Mouse (Mus musculus) heart, postnatal 36 days (tissue): ENCODE results near the gene Syngr1. TPM values are rescaled to one million over a fixed set of nuclear protein-coding genes. Genes with fewer than 3 reads are reported as not detected.

Experiments used
- DNase-seq, 2 experiments: peaks; one replicate each; pipeline ENCODE4 v3.0.0; 2021 to 2022
- intact Hi-C: fragments of 180-260 bp; cut with DNase I; formaldehyde crosslinking; loops from one replicate; pipeline ENCODE4 v1.15.1; 2025
- total RNA-seq, 2 experiments: library from RNA; stranded (reverse); gene quantifications; 2 replicates each; pipeline ENCODE4 v1.2.3; 2021

The Syngr1 gene
- total RNA-seq, 2 experiments from 2014 or later = 81.8 to 90.5 TPM

GRCm38 (mm10) chr15:80137945-80138791 is 47.0 kb downstream of the Syngr1 start:
- DNase-seq = no peak
- intact Hi-C loops = no loop called here

- intact Hi-C loops = no loop called here
- DNase-seq = no peak
Observed at GRCm38 (mm10) chr15:80140302-80140701, 49.2 kb downstream of the Syngr1 start.

- intact Hi-C loops = no loop called here
- DNase-seq = no peak
Observed at GRCm38 (mm10) chr15:80140878-80141277, 49.7 kb downstream of the Syngr1 start.

- intact Hi-C loops = no loop called here
- no peak for DNase-seq
Observed at GRCm38 (mm10) chr15:80142130-80142529, 51.0 kb downstream of the Syngr1 start.

GRCm38 (mm10) chr15:80143760-80144159 is 52.6 kb downstream of the Syngr1 start:
- no peak for DNase-seq
- intact Hi-C loops = no loop called here

GRCm38 (mm10) chr15:80145397-80145796 is 54.3 kb downstream of the Syngr1 start:
- intact Hi-C loops = no loop called here

GRCm38 (mm10) chr15:80146153-80146552 is 55.0 kb downstream of the Syngr1 start:
- no peak for DNase-seq
- intact Hi-C loops = no loop called here

More at GRCm38 (mm10) chr15:80145397-80145796, 54.3 kb downstream of the Syngr1 start:
- no peak for DNase-seq

- intact Hi-C loops = no loop called here
Observed at GRCm38 (mm10) chr15:80147090-80147489, 56.0 kb downstream of the Syngr1 start.

GRCm38 (mm10) chr15:80147511-80147910 is 56.4 kb downstream of the Syngr1 start:
- no peak for DNase-seq
- intact Hi-C loops = no loop called here

More at GRCm38 (mm10) chr15:80147090-80147489, 56.0 kb downstream of the Syngr1 start:
- no peak for DNase-seq

- intact Hi-C loops = no loop called here
- DNase-seq = no peak
Observed at GRCm38 (mm10) chr15:80148565-80148964, 57.4 kb downstream of the Syngr1 start.

- no peak for DNase-seq
- intact Hi-C loops = no loop called here
Observed at GRCm38 (mm10) chr15:80149517-80149916, 58.4 kb downstream of the Syngr1 start.

GRCm38 (mm10) chr15:80152663-80153062 is 61.5 kb downstream of the Syngr1 start:
- intact Hi-C loops = no loop called here
- peak in 1 of 2 experiments; percentile 45 for DNase-seq

GRCm38 (mm10) chr15:80153757-80154156 is 62.6 kb downstream of the Syngr1 start:
- no peak for DNase-seq
- intact Hi-C loops = no loop called here

- intact Hi-C loops = no loop called here
- DNase-seq = no peak
Observed at GRCm38 (mm10) chr15:80155707-80156106, 64.6 kb downstream of the Syngr1 start.

GRCm38 (mm10) chr15:80157197-80157943 is 66.2 kb downstream of the Syngr1 start:
- intact Hi-C loops = no loop called here

GRCm38 (mm10) chr15:80158001-80158706 is 67.0 kb downstream of the Syngr1 start:
- DNase-seq = no peak
- intact Hi-C loops = no loop called here

More at GRCm38 (mm10) chr15:80157197-80157943, 66.2 kb downstream of the Syngr1 start:
- no peak for DNase-seq

GRCm38 (mm10) chr15:80158707-80159090 is 67.6 kb downstream of the Syngr1 start:
- intact Hi-C loops = no loop called here

GRCm38 (mm10) chr15:80159286-80159901 is 68.3 kb downstream of the Syngr1 start:
- DNase-seq = no peak
- intact Hi-C loops = no loop called here

More at GRCm38 (mm10) chr15:80158707-80159090, 67.6 kb downstream of the Syngr1 start:
- no peak for DNase-seq

GRCm38 (mm10) chr15:80160223-80160622 is 69.1 kb downstream of the Syngr1 start:
- DNase-seq = no peak
- intact Hi-C loops = no loop called here

GRCm38 (mm10) chr15:80160726-80161125 is 69.6 kb downstream of the Syngr1 start:
- DNase-seq = no peak
- intact Hi-C loops = no loop called here
